Comparison of ENCODE assay signal across 19 mouse cellular contexts in the genomic region with DNA sequence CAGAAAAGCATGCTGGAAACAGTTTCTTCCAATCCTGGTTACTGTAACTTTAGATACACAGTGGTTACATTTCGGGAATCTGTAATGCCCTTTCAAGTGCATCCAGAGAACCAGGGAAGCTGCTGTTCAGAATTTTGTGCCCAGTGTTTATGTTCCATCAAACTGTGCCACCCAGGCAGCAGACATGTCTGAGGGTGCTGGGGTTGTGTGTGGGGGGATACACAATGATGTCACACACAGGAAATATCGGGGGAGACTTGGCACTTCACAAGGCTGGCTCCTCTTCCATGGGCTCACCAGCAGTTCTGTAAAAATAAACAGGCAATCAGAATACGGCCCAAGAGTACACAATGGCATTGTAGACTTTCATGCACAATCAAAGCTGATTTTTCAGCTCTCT.
DNase-seq lines count a peak whose midpoint lies in the region; ATAC-seq and TF ChIP-seq lines count a peak whose summit lies in the region.
"Had no signal": no experiment of that assay in that cellular context is flagged by ENCODE, and none has a peak within 500 bp of the region (broad histone marks: within the 10 kb centered on the region; RNA-seq: fewer than 3 reads in every experiment).

No protein-coding gene starts in this region.

- H3K9ac ChIP-seq in intestine, embryonic 14.5 days (ENCODE audit: low read length): no peak overlapping the region
- no peak overlapping the region for H3K9ac ChIP-seq in intestine, postnatal 0 days (ENCODE audit: low read depth, low read length)
- no peak overlapping the region for H3K9ac ChIP-seq in lung, embryonic 16.5 days (ENCODE audit: low read length)
- H3K9ac ChIP-seq in embryonic facial prominence, embryonic 11.5 days (replicated peaks; ENCODE audit: low read length): no peak overlapping the region
- H3K9ac ChIP-seq: heart, embryonic 15.5 days; limb, embryonic 12.5 days; liver, embryonic 13.5 days; midbrain, embryonic 13.5 days had no signal

- H3K27ac ChIP-seq in intestine, embryonic 14.5 days (ENCODE audit: low read depth): peak overlapping the region; percentile 33; the same call in 1 of the 2 replicates
- H3K27ac ChIP-seq in intestine, postnatal 0 days (ENCODE audit: low read depth, low read length): no peak overlapping the region
- H3K27ac ChIP-seq in lung, embryonic 16.5 days (ENCODE audit: low read length): peak overlapping the region; percentile 52
- H3K27ac ChIP-seq in embryonic facial prominence, embryonic 11.5 days (replicated peaks; ENCODE audit: low read depth, low read length): no peak overlapping the region
- H3K27ac ChIP-seq: heart, adult 2 months; heart, embryonic 15.5 days; limb, embryonic 12.5 days; liver, embryonic 13.5 days; midbrain, embryonic 13.5 days had no signal

- H3K4me2 ChIP-seq in intestine, embryonic 14.5 days (ENCODE audit: low read length): no peak overlapping the region
- H3K4me2 ChIP-seq in intestine, postnatal 0 days (replicated peaks; ENCODE audit: low read depth): no peak overlapping the region
- 0 out of 2 replicates have a peak overlapping the region, but pooled peaks have one; percentile 7 for H3K4me2 ChIP-seq in lung, embryonic 16.5 days (ENCODE audit: low read depth, low read length)
- no peak overlapping the region for H3K4me2 ChIP-seq in embryonic facial prominence, embryonic 11.5 days (ENCODE audit: low read depth, low read length)
- H3K4me2 ChIP-seq: heart, embryonic 15.5 days; limb, embryonic 12.5 days; liver, embryonic 13.5 days; midbrain, embryonic 13.5 days had no signal

- H3K4me1 ChIP-seq in intestine, embryonic 14.5 days (replicated peaks; ENCODE audit: control insufficient read depth, insufficient read depth, low read length): peaks cover 3% of the 10 kb centered on the region; the same call in 1 of the 2 replicates
- H3K4me1 ChIP-seq in intestine, postnatal 0 days (replicated peaks; ENCODE audit: control insufficient read depth, insufficient read depth, low read length): no peaks in the 10 kb centered on the region
- H3K4me1 ChIP-seq in lung, embryonic 16.5 days (replicated peaks; ENCODE audit: control insufficient read depth, insufficient read depth, low read length): peaks cover 4% of the 10 kb centered on the region; the same call in 1 of the 2 replicates
- no peaks in the 10 kb centered on the region for H3K4me1 ChIP-seq in embryonic facial prominence, embryonic 11.5 days (ENCODE audit: control insufficient read depth, insufficient read depth, low read length)
- H3K4me1 ChIP-seq: heart, embryonic 15.5 days; limb, embryonic 12.5 days; liver, embryonic 13.5 days; midbrain, embryonic 13.5 days had no signal

- no peak overlapping the region for H3K4me3 ChIP-seq in intestine, embryonic 14.5 days (ENCODE audit: low read depth, low read length)
- H3K4me3 ChIP-seq in intestine, postnatal 0 days (ENCODE audit: low read depth, low read length): no peak overlapping the region
- no peak overlapping the region for H3K4me3 ChIP-seq in lung, embryonic 16.5 days (ENCODE audit: low read length)
- H3K4me3 ChIP-seq in embryonic facial prominence, embryonic 11.5 days (ENCODE audit: low read depth, low read length): no peak overlapping the region
- H3K4me3 ChIP-seq: heart, adult 2 months; heart, embryonic 15.5 days; limb, embryonic 12.5 days; liver, embryonic 13.5 days; midbrain, embryonic 13.5 days had no signal

- no peak for ATAC-seq in intestine, embryonic 14.5 days (replicated peaks; ENCODE audit: low FRiP score, low TSS enrichment, low read depth)
- no peak for ATAC-seq in intestine, postnatal 0 days
- ATAC-seq in lung, embryonic 16.5 days (ENCODE audit: low read depth): peak; percentile 90
- peak; percentile 62; the same call in 1 of the 2 replicates for ATAC-seq in embryonic facial prominence, embryonic 11.5 days (replicated peaks; ENCODE audit: insufficient number of reproducible peaks, low FRiP score, low TSS enrichment, low read depth)
- ATAC-seq: hindbrain, embryonic 16.5 days; midbrain, embryonic 13.5 days had no signal

- no peak for DNase-seq in intestine, embryonic 14.5 days (ENCODE audit: low spot score)
- DNase-seq in lung, adult 18-20 months: no peak
- peak; percentile 30 for DNase-seq in embryonic facial prominence, embryonic 11.5 days (ENCODE audit: low spot score)
- DNase-seq in lung, postnatal 4 days: peak; percentile 36 to 63
- no peak for DNase-seq in thymus, postnatal 4 days
- DNase-seq: adrenal gland, postnatal 36 days; cerebellum, adult 2 months; gastrocnemius, postnatal 25 days; heart, adult 2 months; kidney, adult 8-10 months; kidney, postnatal 14 days; liver, embryonic 13.5 days; thymus, adult 18-20 months had no signal

- no peak for TF ChIP-seq CTCF in intestine, postnatal 0 days (IDR thresholded peaks at IDR 0.05; ENCODE audit: low read depth)

- no peaks in the 10 kb centered on the region for H3K36me3 ChIP-seq in intestine, embryonic 14.5 days (ENCODE audit: control insufficient read depth, insufficient read depth, low read length)
- H3K36me3 ChIP-seq in intestine, postnatal 0 days (ENCODE audit: control insufficient read depth, insufficient read depth): no peaks in the 10 kb centered on the region
- no peaks in the 10 kb centered on the region for H3K36me3 ChIP-seq in lung, embryonic 16.5 days (ENCODE audit: control insufficient read depth, insufficient read depth, low read length)
- H3K36me3 ChIP-seq in embryonic facial prominence, embryonic 11.5 days (replicated peaks; ENCODE audit: control insufficient read depth, insufficient read depth, low read depth, low read length): no peaks in the 10 kb centered on the region
- H3K36me3 ChIP-seq: heart, embryonic 15.5 days; limb, embryonic 12.5 days; liver, embryonic 13.5 days; midbrain, embryonic 13.5 days had no signal

- WGBS in intestine, embryonic 14.5 days: 20% methylated on average over 3 of the region's 3 CpGs
- WGBS in intestine, postnatal 0 days: 57% methylated on average over 3 of the region's 3 CpGs
- 26% methylated on average over 3 of the region's 3 CpGs for whole genome bisulfite sequencing in lung, embryonic 16.5 days
- 58% methylated on average over 3 of the region's 3 CpGs for WGBS in embryonic facial prominence, embryonic 11.5 days

- no peaks in the 10 kb centered on the region for H3K9me3 ChIP-seq in intestine, embryonic 14.5 days (ENCODE audit: control insufficient read depth, low read length)
- H3K9me3 ChIP-seq in intestine, postnatal 0 days (ENCODE audit: control insufficient read depth): no peaks in the 10 kb centered on the region
- H3K9me3 ChIP-seq in lung, embryonic 16.5 days (ENCODE audit: control insufficient read depth, low read length): no peaks in the 10 kb centered on the region
- no peaks in the 10 kb centered on the region for H3K9me3 ChIP-seq in embryonic facial prominence, embryonic 11.5 days (replicated peaks; ENCODE audit: control insufficient read depth, low read length)
- H3K9me3 ChIP-seq: heart, embryonic 15.5 days; limb, embryonic 12.5 days; liver, embryonic 13.5 days; midbrain, embryonic 13.5 days had no signal

- H3K27me3 ChIP-seq in intestine, embryonic 14.5 days (replicated peaks; ENCODE audit: control insufficient read depth, insufficient read depth, low read length): no peaks in the 10 kb centered on the region
- H3K27me3 ChIP-seq in intestine, postnatal 0 days (replicated peaks; ENCODE audit: control insufficient read depth, insufficient read depth, low read length): no peaks in the 10 kb centered on the region
- H3K27me3 ChIP-seq in lung, embryonic 16.5 days (ENCODE audit: control insufficient read depth, insufficient read depth, low read depth, low read length): no peaks in the 10 kb centered on the region
- no peaks in the 10 kb centered on the region for H3K27me3 ChIP-seq in embryonic facial prominence, embryonic 11.5 days (ENCODE audit: control insufficient read depth, insufficient read depth, low read length)
- H3K27me3 ChIP-seq: heart, embryonic 15.5 days; limb, embryonic 12.5 days; liver, embryonic 13.5 days; midbrain, embryonic 13.5 days had no signal

Comparison
In these comparisons a context has a peak if more than half of its experiments do, and no peak if none do; other contexts are left out.
1. DNase-seq: peak in embryonic facial prominence, embryonic 11.5 days (single experiment) and lung, postnatal 4 days (2 of 2); none in intestine, embryonic 14.5 days (single experiment), lung, adult 18-20 months (0 of 2) and thymus, postnatal 4 days (single experiment).
2. H3K27ac ChIP-seq: peak in intestine, embryonic 14.5 days (single experiment) and lung, embryonic 16.5 days (single experiment); none in intestine, postnatal 0 days (single experiment) and embryonic facial prominence, embryonic 11.5 days (single experiment).
3. ATAC-seq: peak in lung, embryonic 16.5 days (single experiment) and embryonic facial prominence, embryonic 11.5 days (single experiment); none in intestine, embryonic 14.5 days (single experiment) and intestine, postnatal 0 days (single experiment).